Mouse (Mus musculus) neural tube, embryonic 15.5 days (tissue): Measurements from ENCODE around the gene Dbi. TPM values are rescaled to one million over a fixed set of nuclear protein-coding genes. Genes with fewer than 3 reads are reported as not detected.
"Not testable (repeated sequence)": the region's sequence is repeated elsewhere in the genome, so short reads cannot be mapped to it uniquely, and the experiment has no call there.

Experiments
- ATAC-seq: fragments of 200-750 bp; cut with Nextera tagmentation; 2 replicates; pipeline ENCODE4 v1.8.0; 2017; ENCODE audit warnings: mild to moderate bottlenecking, moderate TSS enrichment, moderate library complexity; ENCODE audit not compliant: low FRiP score
- H3K27ac ChIP-seq: fragments of 300-500 bp; sonication (generic); replicated peaks from 2 replicates; pipeline ENCODE4 v1.5.1; 2015; ENCODE audit warnings: mild to moderate bottlenecking, inconsistent platforms
- H3K27me3 ChIP-seq: fragments of 300-500 bp; sonication (generic); replicated peaks from 2 replicates; pipeline ENCODE4 v1.6.1; 2015; ENCODE audit warnings: inconsistent platforms
- H3K36me3 ChIP-seq: fragments of 300-500 bp; sonication (generic); 2 replicates; pipeline ENCODE4 v1.6.1; 2015; ENCODE audit warnings: inconsistent platforms
- H3K4me1 ChIP-seq: fragments of 300-500 bp; sonication (generic); 2 replicates; pipeline ENCODE4 v1.6.1; 2015; ENCODE audit warnings: inconsistent platforms
- H3K4me2 ChIP-seq: fragments of 300-500 bp; sonication (generic); 2 replicates; pipeline ENCODE4 v1.6.1; 2015; ENCODE audit warnings: inconsistent platforms, mild to moderate bottlenecking, moderate library complexity
- H3K4me3 ChIP-seq: fragments of 300-500 bp; sonication (generic); replicated peaks from 2 replicates; pipeline ENCODE4 v1.5.1; 2015; ENCODE audit warnings: mild to moderate bottlenecking, inconsistent platforms
- H3K9ac ChIP-seq: fragments of 300-500 bp; sonication (generic); replicated peaks from 2 replicates; pipeline ENCODE4 v1.6.1; 2015; ENCODE audit warnings: mild to moderate bottlenecking, inconsistent platforms
- H3K9me3 ChIP-seq: fragments of 300-500 bp; sonication (generic); replicated peaks from 2 replicates; pipeline ENCODE4 v1.6.1; 2016; ENCODE audit warnings: inconsistent platforms
- WGBS: fragments of 180-500 bp; shearing (Covaris S2); methylation state at CpG from one replicate; pipeline ENCODE4 v1.1.7; 2015; ENCODE audit warnings: mixed read lengths; 5-methylcytosine and 5-hydroxymethylcytosine counted together
- polyA plus RNA-seq: library from polyadenylated mRNA; unstranded; fragments of >200 nt; fragmentation: Nextera tagmentation; extraction: Ambion mirVana; gene quantifications from 2 replicates; pipeline ENCODE4 v1.2.1, GENCODE M21; 2015

Dbi gene
- polyA plus RNA-seq, 1 experiment from 2014 or later = 1,904 TPM

- no peak overlapping the region for H3K4me2 ChIP-seq
- no peak overlapping the region for H3K9ac ChIP-seq
- H3K4me1 ChIP-seq = no peaks in the 10 kb centered on the region
- 72% methylated on average over 8 of the region's 8 CpGs for WGBS
- ATAC-seq = no peak
- no peak overlapping the region for H3K4me3 ChIP-seq
- H3K9me3 ChIP-seq = no peaks in the 10 kb centered on the region
- H3K27ac ChIP-seq = no peak overlapping the region
- no peaks in the 10 kb centered on the region for H3K36me3 ChIP-seq
- H3K27me3 ChIP-seq = no peaks in the 10 kb centered on the region
Measured at GRCm38 (mm10) chr1:120100456-120101226, 20.2 kb downstream of the Dbi start.

DNA sequence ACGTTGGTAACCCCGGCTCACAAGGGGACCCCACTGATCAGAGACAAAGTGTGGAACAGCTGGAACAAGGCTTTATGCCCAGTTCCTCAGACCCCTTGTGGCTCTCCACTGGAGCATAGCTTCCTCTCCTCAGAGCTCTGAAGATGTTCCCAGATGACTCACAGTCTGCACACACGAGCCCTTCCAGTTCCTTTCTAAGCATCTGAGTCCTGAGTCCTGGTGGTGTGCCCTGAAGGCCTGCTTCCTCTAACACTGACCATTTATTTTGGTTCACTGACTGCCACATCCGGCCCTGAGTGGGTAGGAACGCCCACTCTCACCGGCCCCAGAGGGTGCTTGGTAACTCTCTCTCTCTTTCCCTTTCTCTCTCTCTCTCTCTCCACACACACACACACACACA lies 21.4 kb downstream of the Dbi start:
- Histone ChIP-seq H3K9ac (no peak overlapping the region), H3K9me3 (no peaks in the 10 kb centered on the region), H3K4me1 (no peaks in the 10 kb centered on the region), H3K4me2 (no peak overlapping the region), H3K36me3 (no peaks in the 10 kb centered on the region), H3K27me3 (no peaks in the 10 kb centered on the region), H3K4me3 (no peak overlapping the region), H3K27ac (no peak overlapping the region)
- ATAC-seq = no peak
- 69% methylated on average over 6 of the region's 6 CpGs for WGBS

DNA sequence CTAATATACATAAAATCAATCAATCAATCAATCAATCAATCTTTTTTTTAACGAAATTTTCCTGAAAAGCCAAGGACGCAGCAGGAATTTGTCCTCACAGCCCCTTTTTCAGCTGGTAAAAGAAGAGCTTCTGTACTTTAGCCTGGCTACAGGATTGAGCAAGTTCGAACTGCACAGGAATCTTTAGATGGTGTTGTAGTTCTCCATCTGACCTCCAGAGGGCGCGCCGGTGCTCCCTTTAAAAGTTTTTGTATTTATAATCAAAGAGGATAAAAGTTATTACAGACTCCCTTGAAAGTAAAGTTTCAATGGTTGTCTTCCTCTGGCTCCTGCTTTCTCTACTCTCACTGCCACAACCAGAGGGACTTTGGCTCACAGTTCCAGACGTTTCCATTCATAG lies 22.6 kb downstream of the Dbi start:
- Histone ChIP-seq H3K4me1 (no peaks in the 10 kb centered on the region), H3K4me3 (no peak overlapping the region), H3K36me3 (no peaks in the 10 kb centered on the region), H3K27me3 (no peaks in the 10 kb centered on the region), H3K9me3 (no peaks in the 10 kb centered on the region), H3K27ac (no peak overlapping the region), H3K4me2 (no peak overlapping the region), H3K9ac (no peak overlapping the region)
- ATAC-seq = no peak
- WGBS = 18% methylated on average over 7 of the region's 7 CpGs

DNA sequence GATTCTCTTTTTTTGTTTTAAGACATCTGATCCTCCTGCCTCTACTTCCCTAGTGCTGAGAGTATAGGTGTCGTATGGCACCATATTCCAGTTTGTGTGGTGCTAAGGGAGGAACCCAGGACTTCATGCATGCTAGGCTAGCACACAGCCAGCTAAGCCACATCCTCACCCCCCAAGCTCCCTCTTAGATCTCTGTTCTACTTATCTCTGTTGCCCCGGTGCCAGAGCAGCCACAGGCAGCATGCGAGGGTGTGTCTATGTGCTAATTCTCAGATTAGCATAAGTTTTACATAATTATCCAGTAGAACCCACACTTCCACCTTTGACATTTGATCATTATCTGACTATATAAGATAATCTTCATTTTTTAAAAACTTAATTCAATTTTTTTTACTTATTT lies 26.0 kb downstream of the Dbi start:
- WGBS = 80% methylated on average over 3 of the region's 3 CpGs
- no peak overlapping the region for H3K9ac ChIP-seq
- ATAC-seq = no peak

DNA sequence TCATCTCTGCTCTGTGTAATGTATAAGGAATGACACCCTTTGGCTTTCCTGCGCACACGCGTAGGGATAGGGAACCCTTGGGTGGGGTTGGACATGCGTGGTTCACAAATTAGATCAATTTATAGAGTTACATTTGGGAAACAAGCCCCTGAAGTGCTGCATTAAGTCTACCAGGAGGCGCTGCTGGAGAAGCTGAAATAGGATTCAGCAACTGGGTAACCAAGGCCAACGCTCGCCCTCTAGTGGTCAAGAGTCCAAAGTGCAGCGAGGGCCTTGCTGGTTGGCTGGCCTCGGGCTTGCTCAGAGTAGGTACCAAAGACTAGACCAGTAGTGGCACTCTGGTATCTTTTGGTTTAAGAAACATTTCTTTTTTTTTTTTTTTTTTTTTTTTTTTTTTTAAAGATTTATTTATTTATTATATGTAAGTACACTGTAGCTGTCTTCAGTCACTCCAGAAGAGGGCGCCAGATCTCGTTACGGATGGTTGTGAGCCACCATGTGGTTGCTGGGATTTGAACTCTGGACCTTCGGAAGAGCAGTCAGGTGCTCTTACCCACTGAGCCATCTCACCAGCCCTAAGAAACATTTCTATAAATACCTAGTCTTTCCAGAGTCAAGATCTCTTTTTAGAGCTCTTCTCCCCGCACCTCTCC lies 27.3 kb downstream of the Dbi start:
- not testable (repeated sequence) for H3K27ac ChIP-seq, H3K36me3 ChIP-seq, H3K4me1 ChIP-seq, ATAC-seq, H3K27me3 ChIP-seq, H3K4me3 ChIP-seq, H3K9ac ChIP-seq, H3K4me2 ChIP-seq, H3K9me3 ChIP-seq
- WGBS = 59% methylated on average over 11 of the region's 14 CpGs

More for the DNA sequence above, 26.0 kb downstream of the Dbi start:
- H3K4me2 ChIP-seq = no peak overlapping the region
- H3K27me3 ChIP-seq = no peaks in the 10 kb centered on the region
- H3K27ac ChIP-seq = no peak overlapping the region
- H3K4me3 ChIP-seq = no peak overlapping the region
- no peaks in the 10 kb centered on the region for H3K9me3 ChIP-seq
- H3K4me1 ChIP-seq = no peaks in the 10 kb centered on the region
- H3K36me3 ChIP-seq = no peaks in the 10 kb centered on the region

DNA sequence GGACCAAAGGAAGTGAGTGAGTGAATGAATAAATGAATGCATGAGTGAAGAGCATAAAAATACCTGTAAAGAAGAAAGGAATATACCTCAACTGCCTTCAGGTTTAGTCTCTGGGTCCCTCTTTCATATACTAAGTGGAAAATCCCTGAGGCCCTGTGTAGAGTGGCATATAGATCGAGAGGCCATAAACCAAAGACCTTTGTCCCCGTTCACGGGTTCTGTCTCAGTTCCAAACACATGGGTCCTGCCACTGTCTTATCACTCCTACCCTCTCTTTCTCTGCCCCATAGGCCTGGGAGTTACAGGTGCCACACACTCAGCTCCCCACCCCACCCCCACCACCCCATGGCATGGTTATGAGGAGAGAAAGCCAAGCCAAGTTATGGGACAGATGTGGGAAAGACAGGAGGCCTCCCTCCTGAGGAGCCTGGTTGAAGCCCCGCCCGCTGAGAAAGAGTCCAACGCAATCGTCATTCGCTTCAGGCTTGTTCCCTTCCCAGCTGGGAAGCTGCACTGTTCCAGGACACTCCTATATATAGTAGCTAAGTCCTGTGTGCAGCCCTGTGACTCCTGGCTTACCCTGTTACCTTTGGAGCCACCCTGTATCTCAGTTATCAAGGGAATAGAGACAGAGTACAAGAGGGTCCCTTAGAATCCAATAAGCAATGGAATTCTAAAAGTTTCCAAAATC lies 29.9 kb downstream of the Dbi start:
- ATAC-seq = no peak
- Histone ChIP-seq H3K9ac (no peak overlapping the region), H3K27me3 (no peaks in the 10 kb centered on the region), H3K9me3 (no peaks in the 10 kb centered on the region), H3K27ac (no peak overlapping the region), H3K36me3 (no peaks in the 10 kb centered on the region), H3K4me3 (no peak overlapping the region), H3K4me2 (no peak overlapping the region), H3K4me1 (no peaks in the 10 kb centered on the region)
- 84% methylated on average over 8 of the region's 8 CpGs for WGBS

DNA sequence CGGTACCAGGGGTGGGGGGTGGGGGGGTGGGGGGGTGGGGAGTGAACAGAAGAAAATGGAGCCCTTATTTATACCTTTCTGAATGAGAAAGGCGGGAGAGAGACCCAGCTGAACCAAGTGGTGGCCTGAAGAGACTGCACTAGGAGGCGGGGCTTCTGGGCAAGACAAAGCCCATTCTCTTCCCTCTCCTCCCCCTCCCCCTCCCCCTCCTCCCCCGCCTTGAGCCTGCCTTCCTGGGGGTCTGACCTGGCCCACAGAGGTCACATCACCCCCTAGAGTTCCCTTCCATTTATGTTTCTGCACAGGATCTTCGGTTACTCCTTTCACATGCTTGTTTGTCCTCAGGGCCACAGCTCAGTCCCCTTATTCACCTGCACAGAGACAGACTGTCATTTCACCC lies 31.7 kb downstream of the Dbi start:
- ATAC-seq = no peak
- H3K27ac ChIP-seq = no peak overlapping the region

GRCm38 (mm10) chr1:120086644-120087043 lies 34.2 kb downstream of the Dbi start:
- ATAC-seq = no peak
- 71% methylated on average over 13 of the region's 13 CpGs for WGBS
- H3K36me3 ChIP-seq = no peaks in the 10 kb centered on the region
- H3K4me1 ChIP-seq = no peaks in the 10 kb centered on the region; the same call in 1 of the 2 replicates
- no peak overlapping the region for H3K9ac ChIP-seq
- H3K4me2 ChIP-seq = no peak overlapping the region
- no peak overlapping the region for H3K27ac ChIP-seq
- H3K27me3 ChIP-seq = no peaks in the 10 kb centered on the region
- H3K9me3 ChIP-seq = no peaks in the 10 kb centered on the region
- no peak overlapping the region for H3K4me3 ChIP-seq

More for the DNA sequence above, 31.7 kb downstream of the Dbi start:
- H3K9ac ChIP-seq = no peak overlapping the region
- H3K9me3 ChIP-seq = no peaks in the 10 kb centered on the region
- whole genome bisulfite sequencing = 4% methylated on average over 4 of the region's 5 CpGs
- H3K4me2 ChIP-seq = no peak overlapping the region
- no peaks in the 10 kb centered on the region for H3K27me3 ChIP-seq
- H3K4me3 ChIP-seq = no peak overlapping the region
- H3K4me1 ChIP-seq = no peaks in the 10 kb centered on the region
- no peaks in the 10 kb centered on the region for H3K36me3 ChIP-seq

DNA sequence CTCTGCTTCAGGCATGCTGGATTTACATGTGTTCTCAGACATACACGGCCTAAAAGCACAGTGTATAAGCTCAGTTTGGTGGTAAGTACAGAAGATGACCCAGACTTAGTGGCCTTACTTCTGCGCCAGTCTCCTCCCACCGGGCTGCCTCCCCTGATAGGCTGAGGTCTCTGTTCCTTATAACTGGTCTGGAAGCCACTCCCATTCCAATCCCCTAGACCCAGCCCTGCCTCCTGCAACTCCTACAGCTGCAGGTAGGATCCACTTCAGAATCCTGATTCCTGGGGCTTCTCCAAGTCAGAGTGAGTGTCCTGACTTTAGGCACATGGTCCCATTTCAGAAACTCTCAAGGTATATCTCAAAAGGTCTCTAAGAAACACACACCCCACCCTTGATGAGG lies 35.2 kb downstream of the Dbi start:
- no peak for ATAC-seq
- H3K4me2 ChIP-seq = no peak overlapping the region
- no peaks in the 10 kb centered on the region for H3K27me3 ChIP-seq
- no peaks in the 10 kb centered on the region for H3K36me3 ChIP-seq
- H3K4me1 ChIP-seq = no peaks in the 10 kb centered on the region; the same call in 1 of the 2 replicates
- no peaks in the 10 kb centered on the region for H3K9me3 ChIP-seq
- no peak overlapping the region for H3K4me3 ChIP-seq
- H3K9ac ChIP-seq = no peak overlapping the region
- H3K27ac ChIP-seq = no peak overlapping the region
- 77% methylated on average over 3 of the region's 3 CpGs for WGBS

- Histone ChIP-seq H3K4me3 (no peak overlapping the region), H3K9ac (no peak overlapping the region), H3K27ac (no peak overlapping the region), H3K36me3 (no peaks in the 10 kb centered on the region), H3K27me3 (no peaks in the 10 kb centered on the region), H3K9me3 (no peaks in the 10 kb centered on the region), H3K4me1 (no peaks in the 10 kb centered on the region; the same call in 1 of the 2 replicates), H3K4me2 (no peak overlapping the region)
- 60% methylated on average over 5 of the region's 5 CpGs for WGBS
- ATAC-seq = no peak
Measured at GRCm38 (mm10) chr1:120083921-120084517, 36.9 kb downstream of the Dbi start.

- no peak overlapping the region for H3K4me3 ChIP-seq
- no peaks in the 10 kb centered on the region for H3K36me3 ChIP-seq
- H3K9me3 ChIP-seq = no peaks in the 10 kb centered on the region
- H3K4me1 ChIP-seq = no peaks in the 10 kb centered on the region; the same call in 1 of the 2 replicates
- ATAC-seq = no peak
- no peak overlapping the region for H3K4me2 ChIP-seq
- H3K27me3 ChIP-seq = no peaks in the 10 kb centered on the region
- 44% methylated on average over 7 of the region's 7 CpGs for WGBS
- H3K9ac ChIP-seq = no peak overlapping the region
- H3K27ac ChIP-seq = no peak overlapping the region
Measured at GRCm38 (mm10) chr1:120082957-120083585, 37.8 kb downstream of the Dbi start.
